In the genomic region with DNA sequence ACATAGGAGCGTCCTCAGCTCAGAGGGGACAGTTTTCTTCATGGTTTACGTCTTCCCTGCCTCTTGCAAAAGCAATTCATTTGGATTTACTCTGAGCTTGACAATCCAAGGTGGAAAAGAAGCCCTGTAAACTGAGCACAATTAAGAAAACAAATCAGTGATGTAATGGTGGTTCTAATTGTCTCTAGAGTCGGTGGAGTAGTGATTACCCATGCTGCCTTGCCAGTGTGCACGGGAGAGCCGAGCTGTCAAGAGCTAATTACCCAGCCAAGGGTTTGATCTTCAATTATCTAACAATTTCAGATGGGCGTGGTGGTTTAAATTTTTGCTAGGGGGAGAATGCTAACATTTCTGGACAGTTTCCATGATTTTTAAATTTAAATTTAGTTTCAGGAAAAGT, we compare ENCODE assay signal across 21 mouse cellular contexts. TPM values are rescaled to one million over a fixed set of nuclear protein-coding genes. Genes with fewer than 3 reads are reported as not detected.
DNase-seq lines count a peak whose midpoint lies in the region; ATAC-seq and TF ChIP-seq lines count a peak whose summit lies in the region.
"Had no signal": no experiment of that assay in that cellular context is flagged by ENCODE, and none has a peak within 500 bp of the region (broad histone marks: within the 10 kb centered on the region; RNA-seq: fewer than 3 reads in every experiment).

No protein-coding gene starts in this region.

- 20% methylated on average over 6 of the region's 6 CpGs for WGBS in kidney, embryonic 15.5 days
- WGBS in embryonic facial prominence, embryonic 15.5 days: 33% methylated on average over 6 of the region's 6 CpGs
- WGBS in forebrain, embryonic 15.5 days: 10% methylated on average over 6 of the region's 6 CpGs
- 20% methylated on average over 6 of the region's 6 CpGs for WGBS in neural tube, embryonic 13.5 days
- 35% methylated on average over 6 of the region's 6 CpGs for WGBS in intestine, postnatal 0 days

- no peak overlapping the region for H3K27ac ChIP-seq in kidney, embryonic 15.5 days
- no peak overlapping the region for H3K27ac ChIP-seq in embryonic facial prominence, embryonic 15.5 days (replicated peaks)
- H3K27ac ChIP-seq in forebrain, embryonic 15.5 days (replicated peaks): no peak overlapping the region
- H3K27ac ChIP-seq in neural tube, embryonic 13.5 days (replicated peaks): no peak overlapping the region
- H3K27ac ChIP-seq in intestine, postnatal 0 days (ENCODE audit: low read depth, low read length): no peak overlapping the region
- H3K27ac ChIP-seq in left cerebral cortex, adult 2 months: no peak overlapping the region

- no peaks in the 10 kb centered on the region for H3K27me3 ChIP-seq in kidney, embryonic 15.5 days
- H3K27me3 ChIP-seq in embryonic facial prominence, embryonic 15.5 days: no peaks in the 10 kb centered on the region
- H3K27me3 ChIP-seq in forebrain, embryonic 15.5 days: no peaks in the 10 kb centered on the region
- no peaks in the 10 kb centered on the region for H3K27me3 ChIP-seq in neural tube, embryonic 13.5 days
- H3K27me3 ChIP-seq in intestine, postnatal 0 days (replicated peaks; ENCODE audit: control insufficient read depth, insufficient read depth, low read length): no peaks in the 10 kb centered on the region

- no peaks in the 10 kb centered on the region for H3K4me1 ChIP-seq in kidney, embryonic 15.5 days
- no peaks in the 10 kb centered on the region for H3K4me1 ChIP-seq in embryonic facial prominence, embryonic 15.5 days
- peaks cover 8% of the 10 kb centered on the region for H3K4me1 ChIP-seq in forebrain, embryonic 15.5 days
- peaks cover 7% of the 10 kb centered on the region; the same call in 1 of the 2 replicates for H3K4me1 ChIP-seq in neural tube, embryonic 13.5 days (replicated peaks)
- H3K4me1 ChIP-seq in intestine, postnatal 0 days (replicated peaks; ENCODE audit: control insufficient read depth, insufficient read depth, low read length): no peaks in the 10 kb centered on the region

- no peaks in the 10 kb centered on the region for H3K36me3 ChIP-seq in kidney, embryonic 15.5 days
- H3K36me3 ChIP-seq in embryonic facial prominence, embryonic 15.5 days: no peaks in the 10 kb centered on the region
- H3K36me3 ChIP-seq in forebrain, embryonic 15.5 days: no peaks in the 10 kb centered on the region
- no peaks in the 10 kb centered on the region for H3K36me3 ChIP-seq in neural tube, embryonic 13.5 days
- H3K36me3 ChIP-seq in intestine, postnatal 0 days (ENCODE audit: control insufficient read depth, insufficient read depth): no peaks in the 10 kb centered on the region

- no peak overlapping the region for H3K4me3 ChIP-seq in kidney, embryonic 15.5 days (replicated peaks)
- H3K4me3 ChIP-seq in embryonic facial prominence, embryonic 15.5 days (replicated peaks): no peak overlapping the region
- no peak overlapping the region for H3K4me3 ChIP-seq in forebrain, embryonic 15.5 days
- no peak overlapping the region for H3K4me3 ChIP-seq in neural tube, embryonic 13.5 days
- no peak overlapping the region for H3K4me3 ChIP-seq in intestine, postnatal 0 days (ENCODE audit: low read depth, low read length)
- no peak overlapping the region for H3K4me3 ChIP-seq in left cerebral cortex, adult 2 months
- H3K4me3 ChIP-seq: erythroblast, embryonic 14.5 days had no signal

- 0 out of 2 replicates have a peak overlapping the region, but pooled peaks have one; percentile 12 for H3K4me2 ChIP-seq in kidney, embryonic 15.5 days
- H3K4me2 ChIP-seq in embryonic facial prominence, embryonic 15.5 days (replicated peaks): no peak overlapping the region
- no peak overlapping the region for H3K4me2 ChIP-seq in forebrain, embryonic 15.5 days (replicated peaks)
- peak overlapping the region; percentile 14; the same call in 1 of the 2 replicates for H3K4me2 ChIP-seq in neural tube, embryonic 13.5 days
- H3K4me2 ChIP-seq in intestine, postnatal 0 days (replicated peaks; ENCODE audit: low read depth): no peak overlapping the region

- H3K9me3 ChIP-seq in kidney, embryonic 15.5 days (replicated peaks): peaks cover 3% of the 10 kb centered on the region; the same call in 1 of the 2 replicates
- 0 out of 2 replicates have a peak, but pooled peaks cover 4% of the 10 kb centered on the region for H3K9me3 ChIP-seq in embryonic facial prominence, embryonic 15.5 days (replicated peaks)
- H3K9me3 ChIP-seq in forebrain, embryonic 15.5 days: no peaks in the 10 kb centered on the region
- H3K9me3 ChIP-seq in neural tube, embryonic 13.5 days: 0 out of 2 replicates have a peak, but pooled peaks cover 4% of the 10 kb centered on the region
- no peaks in the 10 kb centered on the region for H3K9me3 ChIP-seq in intestine, postnatal 0 days (ENCODE audit: control insufficient read depth)

- H3K9ac ChIP-seq in kidney, embryonic 15.5 days: no peak overlapping the region
- H3K9ac ChIP-seq in embryonic facial prominence, embryonic 15.5 days: no peak overlapping the region
- H3K9ac ChIP-seq in forebrain, embryonic 15.5 days (replicated peaks): no peak overlapping the region
- H3K9ac ChIP-seq in neural tube, embryonic 13.5 days: no peak overlapping the region
- no peak overlapping the region for H3K9ac ChIP-seq in intestine, postnatal 0 days (ENCODE audit: low read depth, low read length)
- H3K9ac ChIP-seq: liver, postnatal 0 days had no signal

- no peak for TF ChIP-seq CTCF in intestine, postnatal 0 days (IDR thresholded peaks at IDR 0.05; ENCODE audit: low read depth)
- TF ChIP-seq CTCF in left cerebral cortex, adult 2 months (IDR thresholded peaks at IDR 0.05): no peak

- no peak for ATAC-seq in kidney, embryonic 15.5 days (replicated peaks; ENCODE audit: low FRiP score)
- 0 out of 2 replicates have a peak, but pooled peaks have one; percentile 63 for ATAC-seq in embryonic facial prominence, embryonic 15.5 days (ENCODE audit: insufficient number of reproducible peaks, low FRiP score, low TSS enrichment, low read depth)
- ATAC-seq in forebrain, embryonic 15.5 days (replicated peaks): peak; percentile 93
- peak; percentile 85; the same call in 1 of the 2 replicates for ATAC-seq in neural tube, embryonic 13.5 days (ENCODE audit: low read depth)
- no peak for ATAC-seq in intestine, postnatal 0 days
- ATAC-seq: inflammation-experienced regulatory T-cells, adult 6 months; liver, postnatal 0 days had no signal

- intact Hi-C loops in left cerebral cortex, adult 2 months (cut with DNase I): no loop called here

- DNase-seq in kidney, postnatal 14 days: no peak
- DNase-seq in heart, adult 9 months (ENCODE audit: low spot score in 2 of 2): no peak
- DNase-seq in left cerebral cortex, adult 2 months (ENCODE audit: extremely low spot score in 1 of 2, low spot score in 2 of 2): no peak
- DNase-seq: cerebellum, adult 2 months; cerebellum, postnatal 36 days; gastrocnemius, postnatal 14 days; heart, adult 18-20 months; liver, postnatal 0 days; lung, postnatal 10 days; right cerebral cortex, postnatal 4 days; thymus, postnatal 14 days had no signal

RNA-seq across cellular contexts. Expression of a gene that starts 9.3 kb away (rescaled TPM):
- 0.60 and 0.77 TPM in 2 replicates for polyA plus RNA-seq in kidney, embryonic 15.5 days (2015; fragmentation: Nextera tagmentation; extraction: Ambion mirVana)
- polyA plus RNA-seq in embryonic facial prominence, embryonic 15.5 days (2015; fragmentation: Nextera tagmentation; extraction: Ambion mirVana): 3.3 and 3.6 TPM in 2 replicates
- 1.9 TPM in 2 replicates for polyA plus RNA-seq in forebrain, embryonic 15.5 days (2015; fragmentation: Nextera tagmentation; extraction: Ambion mirVana)
- 2.2 TPM in 2 replicates for polyA plus RNA-seq in neural tube, embryonic 13.5 days (2015; fragmentation: Nextera tagmentation; extraction: Ambion mirVana)
- 0.93 and 0.98 TPM in 2 replicates for polyA plus RNA-seq in intestine, postnatal 0 days (2015; fragmentation: Nextera tagmentation; extraction: Ambion mirVana)
- total RNA-seq in left cerebral cortex, adult 2 months (2021): 1 to 10 TPM; 3.0 TPM
- total RNA-seq: hematopoietic stem cell, adult 5-6 weeks; megakaryocyte progenitor cell, adult 5-6 weeks had no signal
- polyA plus RNA-seq: erythroblast, embryonic 14.5 days; inflammation-experienced regulatory T-cells, adult 6 months; liver, adult 2 months; liver, postnatal 0 days had no signal

Comparison
In these comparisons a context has a peak if more than half of its experiments do, and no peak if none do; other contexts are left out.
1. ATAC-seq: peak in embryonic facial prominence, embryonic 15.5 days (single experiment), forebrain, embryonic 15.5 days (single experiment) and neural tube, embryonic 13.5 days (single experiment); none in kidney, embryonic 15.5 days (single experiment) and intestine, postnatal 0 days (single experiment).
2. H3K4me2 ChIP-seq: peak in kidney, embryonic 15.5 days (single experiment) and neural tube, embryonic 13.5 days (single experiment); none in embryonic facial prominence, embryonic 15.5 days (single experiment), forebrain, embryonic 15.5 days (single experiment) and intestine, postnatal 0 days (single experiment).